In genomic region chr10:79687513-79687912, GRCm38 (mm10) we compare ENCODE assay signal across 26 mouse cellular contexts. TPM values are rescaled to one million over a fixed set of nuclear protein-coding genes. Genes with fewer than 3 reads are reported as not detected.
DNase-seq lines count a peak whose midpoint lies in the region; ATAC-seq and TF ChIP-seq lines count a peak whose summit lies in the region.
"Had no signal": no experiment of that assay in that cellular context is flagged by ENCODE, and none has a peak within 500 bp of the region (broad histone marks: within the 10 kb centered on the region; RNA-seq: fewer than 3 reads in every experiment).

No protein-coding gene starts in this region.

- TF ChIP-seq POLR2A in heart, adult 2 months (IDR thresholded peaks at IDR 0.05; ENCODE audit: insufficient read depth, low read depth, low read length), result no peak

- H3K36me3 ChIP-seq in heart, adult 2 months (ENCODE audit: control insufficient read depth, insufficient read depth, low read length), result peaks cover 16% of the 10 kb centered on the region
- H3K36me3 ChIP-seq in heart, embryonic 15.5 days, result peaks cover 47% of the 10 kb centered on the region
- peaks cover 68% of the 10 kb centered on the region for H3K36me3 ChIP-seq in E14TG2a.4 (ENCODE audit: insufficient read depth, low read length)

- 91% methylated on average over 6 of the region's 6 CpGs for WGBS in heart, adult 2 months
- WGBS in heart, embryonic 15.5 days, result 97% methylated on average over 6 of the region's 6 CpGs

- peak overlapping the region; percentile 87 for H3K27ac ChIP-seq in heart, adult 2 months
- H3K27ac ChIP-seq in heart, embryonic 15.5 days, result peak overlapping the region; percentile 69; the same call in 1 of the 2 replicates
- H3K27ac ChIP-seq: embryonic facial prominence, embryonic 13.5 days; forebrain, embryonic 12.5 days; hindbrain, embryonic 13.5 days; hindbrain, postnatal 0 days had no signal

- DNase-seq in heart, adult 2 months, result no peak
- no peak for DNase-seq in heart, postnatal 4 days
- no peak for DNase-seq in heart, postnatal 10 days
- peak; percentile 71 for DNase-seq in R1 (ENCODE audit: low read depth, low spot score)
- DNase-seq in urinary bladder, postnatal 10 days (ENCODE audit: low spot score), result no peak
- DNase-seq: adrenal gland, adult 2 months; adrenal gland, postnatal 25 days; cerebellum, adult 18-20 months; cerebellum, adult 9-11 months; cerebellum, postnatal 36 days; gastrocnemius, postnatal 36 days; kidney, adult 11 months; kidney, adult 9 months had no signal

- TF ChIP-seq CTCF in heart, adult 2 months (IDR thresholded peaks at IDR 0.05), result no peak
- TF ChIP-seq CTCF in E14TG2a.4 (conservative IDR thresholded peaks at IDR 0.05; ENCODE audit: low read length), result no peak

- H3K4me2 ChIP-seq in heart, embryonic 15.5 days, result no peak overlapping the region
- H3K4me2 ChIP-seq: embryonic facial prominence, embryonic 13.5 days; forebrain, embryonic 12.5 days; hindbrain, embryonic 13.5 days had no signal

- peaks cover 4% of the 10 kb centered on the region; the same call in 1 of the 2 replicates for H3K79me2 ChIP-seq in heart, adult 2 months (replicated peaks; ENCODE audit: control insufficient read depth, insufficient read depth, low read length)

- H3K4me3 ChIP-seq in heart, adult 2 months, result no peak overlapping the region
- no peak overlapping the region for H3K4me3 ChIP-seq in heart, embryonic 15.5 days
- 0 out of 2 replicates have a peak overlapping the region, but pooled peaks have one; percentile 14 for H3K4me3 ChIP-seq in E14TG2a.4 (replicated peaks; ENCODE audit: low read length)
- H3K4me3 ChIP-seq: embryonic facial prominence, embryonic 13.5 days; forebrain, embryonic 12.5 days; hindbrain, embryonic 13.5 days had no signal

- H3K27me3 ChIP-seq in heart, adult 2 months (ENCODE audit: control insufficient read depth, insufficient read depth, low read length), result no peaks in the 10 kb centered on the region
- H3K27me3 ChIP-seq in heart, embryonic 15.5 days, result no peaks in the 10 kb centered on the region
- no peaks in the 10 kb centered on the region for H3K27me3 ChIP-seq in E14TG2a.4 (ENCODE audit: insufficient read depth, low read length)
- H3K27me3 ChIP-seq: embryonic facial prominence, embryonic 13.5 days; forebrain, embryonic 12.5 days; hindbrain, embryonic 13.5 days had no signal

- no peak for TF ChIP-seq EP300 in heart, adult 2 months (IDR thresholded peaks at IDR 0.05; ENCODE audit: insufficient read depth, low read depth, low read length)

- ATAC-seq in heart, embryonic 15.5 days (replicated peaks; ENCODE audit: insufficient number of reproducible peaks, insufficient read depth, low FRiP score, low read depth), result no peak
- ATAC-seq: forebrain, embryonic 16.5 days; hindbrain, postnatal 0 days had no signal

- H3K9ac ChIP-seq in heart, adult 2 months (ENCODE audit: low read depth, low read length), result no peak overlapping the region
- no peak overlapping the region for H3K9ac ChIP-seq in heart, embryonic 15.5 days
- H3K9ac ChIP-seq: embryonic facial prominence, embryonic 13.5 days; forebrain, embryonic 12.5 days; hindbrain, embryonic 13.5 days had no signal

- intact Hi-C loops in heart, adult 2 months (cut with DNase I), result no loop called here
- intact Hi-C loops in heart, postnatal 10 days (cut with DNase I), result no loop called here

- peaks cover 22% of the 10 kb centered on the region for H3K4me1 ChIP-seq in heart, adult 2 months (ENCODE audit: control insufficient read depth, insufficient read depth, low read length)
- H3K4me1 ChIP-seq in heart, embryonic 15.5 days (replicated peaks), result peaks cover 39% of the 10 kb centered on the region
- peaks cover 67% of the 10 kb centered on the region for H3K4me1 ChIP-seq in E14TG2a.4 (replicated peaks; ENCODE audit: low read depth, low read length)

- H3K9me3 ChIP-seq in heart, embryonic 15.5 days (replicated peaks), result no peaks in the 10 kb centered on the region
- no peaks in the 10 kb centered on the region for H3K9me3 ChIP-seq in E14TG2a.4 (ENCODE audit: low read length)
- H3K9me3 ChIP-seq: embryonic facial prominence, embryonic 13.5 days; forebrain, embryonic 12.5 days; hindbrain, embryonic 13.5 days had no signal

RNA-seq across cellular contexts. Expression of gene Gzmm, which starts 1.3 kb away (rescaled TPM):
- 1 to 10 TPM; 6.4 to 6.5 TPM for total RNA-seq in heart, adult 2 months (2021)
- polyA plus RNA-seq in heart, adult 2 months (2012; rRNA removed), result 7.4 and 9.2 TPM in 2 replicates
- total RNA-seq in heart, postnatal 4 days (2021), result 1 to 10 TPM; 2.9 to 3.7 TPM
- polyA plus RNA-seq in heart, embryonic 15.5 days (2015; fragmentation: Nextera tagmentation; extraction: Ambion mirVana), result 1.1 TPM in 2 replicates
- 1 to 10 TPM; 3.8 to 4.3 TPM for total RNA-seq in heart, postnatal 10 days (2021)
- total RNA-seq: hematopoietic stem cell, adult 5-6 weeks had no signal

RNA-seq across cellular contexts. Expression of gene Cdc34, which starts 5.5 kb away (rescaled TPM):
- 100 to 1,000 TPM; 196 to 216 TPM for total RNA-seq in heart, adult 2 months (2021)
- polyA plus RNA-seq in heart, adult 2 months (2012; rRNA removed), result 352 and 397 TPM in 2 replicates
- total RNA-seq in heart, postnatal 4 days (2021), result 100 to 1,000 TPM; 134 to 145 TPM
- 86.7 and 98.4 TPM in 2 replicates for polyA plus RNA-seq in heart, embryonic 15.5 days (2015; fragmentation: Nextera tagmentation; extraction: Ambion mirVana)
- total RNA-seq in heart, postnatal 10 days (2021), result 100 to 1,000 TPM; 152 to 159 TPM

RNA-seq across cellular contexts. Expression of gene Bsg, which starts 16.8 kb away (rescaled TPM):
- 1,000 to 10,000 TPM; 1,364 to 1,491 TPM for total RNA-seq in heart, adult 2 months (2021)
- polyA plus RNA-seq in heart, adult 2 months (2012; rRNA removed), result 1,570 and 1,684 TPM in 2 replicates
- 100 to 1,000 TPM; 793 to 876 TPM for total RNA-seq in heart, postnatal 4 days (2021)
- 998 and 1,017 TPM in 2 replicates for polyA plus RNA-seq in heart, embryonic 15.5 days (2015; fragmentation: Nextera tagmentation; extraction: Ambion mirVana)
- total RNA-seq in heart, postnatal 10 days (2021), result 1,000 to 10,000 TPM; 1,161 to 1,276 TPM

RNA-seq across cellular contexts. Expression of gene Tpgs1, which starts 18.3 kb away (rescaled TPM):
- 10 to 100 TPM; 16.5 to 18.8 TPM for total RNA-seq in heart, adult 2 months (2021)
- polyA plus RNA-seq in heart, adult 2 months (2012; rRNA removed), result 18.0 and 28.1 TPM in 2 replicates
- total RNA-seq in heart, postnatal 4 days (2021), result 10 to 100 TPM; 18.8 to 20.3 TPM
- 39.5 and 46.8 TPM in 2 replicates for polyA plus RNA-seq in heart, embryonic 15.5 days (2015; fragmentation: Nextera tagmentation; extraction: Ambion mirVana)
- total RNA-seq in heart, postnatal 10 days (2021), result 10 to 100 TPM; 24.3 to 24.4 TPM

RNA-seq across cellular contexts. Expression of gene Madcam1, which starts 23.2 kb away (rescaled TPM):
- total RNA-seq in heart, adult 2 months (2021), result not detected
- not detected in 2 replicates for polyA plus RNA-seq in heart, adult 2 months (2012; rRNA removed)
- total RNA-seq in heart, postnatal 4 days (2021), result under 1 TPM; 0.36 to 0.67 TPM
- 1.4 and 1.9 TPM in 2 replicates for polyA plus RNA-seq in heart, embryonic 15.5 days (2015; fragmentation: Nextera tagmentation; extraction: Ambion mirVana)
- under 1 TPM; 0.24 to 0.60 TPM for total RNA-seq in heart, postnatal 10 days (2021)
- total RNA-seq: adrenal gland, adult 2 months; adrenal gland, postnatal 25 days; G1E; gastrocnemius, adult 18-20 months; gastrocnemius, postnatal 36 days; heart, adult 8-10 months; hematopoietic stem cell, adult 5-6 weeks had no signal
- polyA plus RNA-seq: adrenal gland, adult 2 months; C2C12; frontal cortex, adult 2 months; G1E had no signal
